ENCODE assay signal across 25 mouse cellular contexts in the genomic region with DNA sequence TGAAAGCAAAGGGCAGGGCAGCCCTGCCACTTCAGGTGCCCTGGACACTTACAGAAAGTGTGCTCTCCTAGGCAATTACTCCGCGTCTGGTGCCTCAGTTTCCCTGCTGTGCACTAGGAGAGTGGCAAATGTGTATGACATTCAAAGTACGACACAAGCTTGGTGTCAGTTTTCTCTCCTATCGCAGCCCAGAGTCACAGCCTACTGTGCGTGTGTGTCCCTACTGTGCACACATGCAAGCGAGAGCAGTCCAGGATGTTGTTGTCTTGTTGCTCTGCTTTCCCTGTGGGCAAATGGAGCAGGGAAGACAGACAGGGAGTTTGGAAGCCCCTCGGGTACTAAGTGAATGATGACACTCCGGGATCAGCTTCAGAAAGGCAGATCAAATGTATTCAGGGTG.
DNase-seq lines count a peak whose midpoint lies in the region; ATAC-seq and TF ChIP-seq lines count a peak whose summit lies in the region.
"Had no signal": no experiment of that assay in that cellular context is flagged by ENCODE, and none has a peak within 500 bp of the region (broad histone marks: within the 10 kb centered on the region; RNA-seq: fewer than 3 reads in every experiment).

No protein-coding gene starts in this region.

- DNase-seq in hindbrain, embryonic 10.5 days (ENCODE audit: low spot score): no peak
- DNase-seq in midbrain, postnatal 0 days (ENCODE audit: low spot score): no peak
- no peak for DNase-seq in hindbrain, embryonic 14.5 days (ENCODE audit: low spot score)
- DNase-seq: B cell, adult 2 months; cerebellum, adult 8-10 months; cerebellum, postnatal 25 days; gastrocnemius, postnatal 25 days; heart, adult 18-20 months; heart, postnatal 4 days; kidney, adult 11 months; kidney, postnatal 14 days; liver, embryonic 13.5 days; lung, adult 18-20 months; lung, postnatal 10 days; thymus, postnatal 4 days had no signal

- H3K27ac ChIP-seq in hindbrain, embryonic 10.5 days: peak overlapping the region; percentile 18; the same call in 1 of the 2 replicates
- no peak overlapping the region for H3K27ac ChIP-seq in hindbrain, embryonic 12.5 days
- peak overlapping the region; percentile 63 for H3K27ac ChIP-seq in midbrain, embryonic 15.5 days
- no peak overlapping the region for H3K27ac ChIP-seq in midbrain, postnatal 0 days (ENCODE audit: low read depth, low read length)
- 0 out of 2 replicates have a peak overlapping the region, but pooled peaks have one; percentile 36 for H3K27ac ChIP-seq in hindbrain, embryonic 14.5 days
- H3K27ac ChIP-seq: embryonic facial prominence, embryonic 10.5 days; embryonic facial prominence, embryonic 15.5 days; limb, embryonic 10.5 days; limb, embryonic 15.5 days; liver, embryonic 13.5 days had no signal

- 0 out of 2 replicates have a peak, but pooled peaks cover 7% of the 10 kb centered on the region for H3K27me3 ChIP-seq in hindbrain, embryonic 10.5 days (ENCODE audit: insufficient read depth, poor library complexity, severe bottlenecking)
- H3K27me3 ChIP-seq in hindbrain, embryonic 12.5 days: peaks cover 8% of the 10 kb centered on the region
- H3K27me3 ChIP-seq in midbrain, embryonic 15.5 days (replicated peaks): no peaks in the 10 kb centered on the region
- H3K27me3 ChIP-seq in midbrain, postnatal 0 days (ENCODE audit: insufficient read depth, low read length): 0 out of 2 replicates have a peak, but pooled peaks cover 3% of the 10 kb centered on the region
- H3K27me3 ChIP-seq in hindbrain, embryonic 14.5 days (ENCODE audit: control insufficient read depth, insufficient read depth, low read length): no peaks in the 10 kb centered on the region
- H3K27me3 ChIP-seq: embryonic facial prominence, embryonic 15.5 days; limb, embryonic 15.5 days; liver, embryonic 13.5 days had no signal

- TF ChIP-seq CTCF in midbrain, postnatal 0 days (IDR thresholded peaks at IDR 0.05): no peak

- ATAC-seq in hindbrain, embryonic 12.5 days (ENCODE audit: low FRiP score): no peak
- no peak for ATAC-seq in midbrain, embryonic 15.5 days (replicated peaks)
- ATAC-seq in midbrain, postnatal 0 days (ENCODE audit: low FRiP score): no peak
- ATAC-seq in hindbrain, embryonic 14.5 days (ENCODE audit: low FRiP score): no peak
- no peak for ATAC-seq in granulocyte monocyte progenitor cell, adult 5-6 weeks (replicated peaks; ENCODE audit: poor library complexity, severe bottlenecking)
- ATAC-seq: inflammation-experienced regulatory T-cells, adult 6 months; Patski had no signal

- peaks cover 55% of the 10 kb centered on the region for H3K4me1 ChIP-seq in hindbrain, embryonic 10.5 days (replicated peaks)
- peaks cover 51% of the 10 kb centered on the region for H3K4me1 ChIP-seq in hindbrain, embryonic 12.5 days
- H3K4me1 ChIP-seq in midbrain, embryonic 15.5 days: peaks cover 37% of the 10 kb centered on the region
- peaks cover 11% of the 10 kb centered on the region; the same call in 1 of the 2 replicates for H3K4me1 ChIP-seq in midbrain, postnatal 0 days (ENCODE audit: insufficient read depth, low read length)
- H3K4me1 ChIP-seq in hindbrain, embryonic 14.5 days (replicated peaks; ENCODE audit: control insufficient read depth, insufficient read depth, low read length): peaks cover 31% of the 10 kb centered on the region

- no peaks in the 10 kb centered on the region for H3K9me3 ChIP-seq in hindbrain, embryonic 10.5 days
- H3K9me3 ChIP-seq in hindbrain, embryonic 12.5 days (replicated peaks): no peaks in the 10 kb centered on the region
- no peaks in the 10 kb centered on the region for H3K9me3 ChIP-seq in midbrain, embryonic 15.5 days
- no peaks in the 10 kb centered on the region for H3K9me3 ChIP-seq in midbrain, postnatal 0 days (ENCODE audit: low read length)
- no peaks in the 10 kb centered on the region for H3K9me3 ChIP-seq in hindbrain, embryonic 14.5 days (ENCODE audit: control insufficient read depth, low read length)
- H3K9me3 ChIP-seq: embryonic facial prominence, embryonic 10.5 days; embryonic facial prominence, embryonic 15.5 days; limb, embryonic 10.5 days; limb, embryonic 15.5 days; liver, embryonic 13.5 days had no signal

- H3K36me3 ChIP-seq in hindbrain, embryonic 10.5 days: no peaks in the 10 kb centered on the region
- H3K36me3 ChIP-seq in hindbrain, embryonic 12.5 days: no peaks in the 10 kb centered on the region
- H3K36me3 ChIP-seq in midbrain, embryonic 15.5 days (replicated peaks): no peaks in the 10 kb centered on the region
- no peaks in the 10 kb centered on the region for H3K36me3 ChIP-seq in midbrain, postnatal 0 days (ENCODE audit: insufficient read depth, low read length)
- no peaks in the 10 kb centered on the region for H3K36me3 ChIP-seq in hindbrain, embryonic 14.5 days (replicated peaks; ENCODE audit: control insufficient read depth, insufficient read depth)
- H3K36me3 ChIP-seq: embryonic facial prominence, embryonic 10.5 days; embryonic facial prominence, embryonic 15.5 days; limb, embryonic 10.5 days; limb, embryonic 15.5 days; liver, embryonic 13.5 days had no signal

- H3K9ac ChIP-seq in hindbrain, embryonic 12.5 days: no peak overlapping the region
- H3K9ac ChIP-seq in midbrain, embryonic 15.5 days: no peak overlapping the region
- H3K9ac ChIP-seq in midbrain, postnatal 0 days (replicated peaks; ENCODE audit: low read length, poor library complexity, severe bottlenecking): no peak overlapping the region
- H3K9ac ChIP-seq in hindbrain, embryonic 14.5 days: no peak overlapping the region
- H3K9ac ChIP-seq: embryonic facial prominence, embryonic 15.5 days; limb, embryonic 15.5 days; liver, embryonic 13.5 days had no signal

- no peak overlapping the region for H3K4me2 ChIP-seq in hindbrain, embryonic 12.5 days (replicated peaks)
- H3K4me2 ChIP-seq in midbrain, embryonic 15.5 days: no peak overlapping the region
- H3K4me2 ChIP-seq in midbrain, postnatal 0 days (ENCODE audit: low read depth, low read length, poor library complexity, severe bottlenecking): no peak overlapping the region
- no peak overlapping the region for H3K4me2 ChIP-seq in hindbrain, embryonic 14.5 days (replicated peaks)
- H3K4me2 ChIP-seq: embryonic facial prominence, embryonic 15.5 days; heart, embryonic 11.5 days; limb, embryonic 15.5 days; liver, embryonic 13.5 days had no signal

- no peak overlapping the region for H3K4me3 ChIP-seq in hindbrain, embryonic 10.5 days
- H3K4me3 ChIP-seq in hindbrain, embryonic 12.5 days: no peak overlapping the region
- H3K4me3 ChIP-seq in midbrain, embryonic 15.5 days: no peak overlapping the region
- no peak overlapping the region for H3K4me3 ChIP-seq in midbrain, postnatal 0 days (ENCODE audit: low read depth, low read length)
- H3K4me3 ChIP-seq in hindbrain, embryonic 14.5 days (replicated peaks; ENCODE audit: low read length): no peak overlapping the region
- H3K4me3 ChIP-seq: embryonic facial prominence, embryonic 10.5 days; embryonic facial prominence, embryonic 15.5 days; limb, embryonic 10.5 days; limb, embryonic 15.5 days; liver, embryonic 13.5 days had no signal

- 88% methylated on average over 8 of the region's 8 CpGs for WGBS in hindbrain, embryonic 10.5 days
- 86% methylated on average over 8 of the region's 8 CpGs for WGBS in hindbrain, embryonic 12.5 days
- 87% methylated on average over 8 of the region's 8 CpGs for WGBS in midbrain, embryonic 15.5 days
- WGBS in midbrain, postnatal 0 days: 83% methylated on average over 8 of the region's 8 CpGs
- WGBS in hindbrain, embryonic 14.5 days: 82% methylated on average over 8 of the region's 8 CpGs

Comparison
In these comparisons a context has a peak if more than half of its experiments do, and no peak if none do; other contexts are left out.
1. H3K27ac ChIP-seq: peak in hindbrain, embryonic 10.5 days (single experiment), midbrain, embryonic 15.5 days (single experiment) and hindbrain, embryonic 14.5 days (single experiment); none in hindbrain, embryonic 12.5 days (single experiment) and midbrain, postnatal 0 days (single experiment).